In genomic region chr7:141440613-141441012, GRCm38 (mm10) we compare ENCODE assay signal across 10 mouse cellular contexts. TPM values are rescaled to one million over a fixed set of nuclear protein-coding genes. Genes with fewer than 3 reads are reported as not detected.
DNase-seq lines count a peak whose midpoint lies in the region; ATAC-seq and TF ChIP-seq lines count a peak whose summit lies in the region.
"Had no signal": no experiment of that assay in that cellular context is flagged by ENCODE, and none has a peak within 500 bp of the region (broad histone marks: within the 10 kb centered on the region; RNA-seq: fewer than 3 reads in every experiment).

No protein-coding gene starts in this region.

- H3K27ac ChIP-seq in embryonic facial prominence, embryonic 14.5 days (replicated peaks; ENCODE audit: low read depth, low read length), result no peak overlapping the region
- no peak overlapping the region for H3K27ac ChIP-seq in limb, embryonic 14.5 days (replicated peaks; ENCODE audit: low read depth, low read length)
- H3K27ac ChIP-seq: embryonic facial prominence, embryonic 15.5 days; liver, embryonic 15.5 days had no signal

- peaks cover 53% of the 10 kb centered on the region for H3K36me3 ChIP-seq in E14TG2a.4 (ENCODE audit: insufficient read depth, low read length)
- H3K36me3 ChIP-seq in embryonic facial prominence, embryonic 14.5 days (ENCODE audit: control insufficient read depth, insufficient read depth, low read length), result peaks cover 36% of the 10 kb centered on the region
- H3K36me3 ChIP-seq in limb, embryonic 14.5 days (ENCODE audit: control insufficient read depth, insufficient read depth, low read length), result peaks cover 23% of the 10 kb centered on the region

- H3K4me1 ChIP-seq in E14TG2a.4 (replicated peaks; ENCODE audit: low read depth, low read length), result peaks cover 89% of the 10 kb centered on the region
- H3K4me1 ChIP-seq in embryonic facial prominence, embryonic 14.5 days (ENCODE audit: control insufficient read depth, insufficient read depth, low read length), result peaks cover 28% of the 10 kb centered on the region
- peaks cover 31% of the 10 kb centered on the region for H3K4me1 ChIP-seq in limb, embryonic 14.5 days (ENCODE audit: control insufficient read depth, insufficient read depth, low read length)

- ATAC-seq in embryonic facial prominence, embryonic 14.5 days (ENCODE audit: low read depth), result no peak
- ATAC-seq in limb, embryonic 14.5 days (ENCODE audit: low FRiP score, low read depth), result no peak
- no peak for ATAC-seq in megakaryocyte-erythroid progenitor cell, adult 5-6 weeks (replicated peaks; ENCODE audit: low FRiP score, low TSS enrichment, poor library complexity, severe bottlenecking)

- TF ChIP-seq POLR2A in limb, embryonic 14.5 days (IDR thresholded peaks at IDR 0.05; ENCODE audit: borderline replicate concordance, extremely low read depth, insufficient read depth, insufficient read length), result no peak

- no peaks in the 10 kb centered on the region for H3K27me3 ChIP-seq in E14TG2a.4 (ENCODE audit: insufficient read depth, low read length)
- no peaks in the 10 kb centered on the region for H3K27me3 ChIP-seq in embryonic facial prominence, embryonic 14.5 days (replicated peaks; ENCODE audit: control insufficient read depth, insufficient read depth, low read length)
- H3K27me3 ChIP-seq in limb, embryonic 14.5 days (ENCODE audit: control insufficient read depth, insufficient read depth, low read length), result no peaks in the 10 kb centered on the region
- H3K27me3 ChIP-seq: embryonic facial prominence, embryonic 15.5 days; liver, embryonic 15.5 days had no signal

- H3K4me3 ChIP-seq in E14TG2a.4 (replicated peaks; ENCODE audit: low read length), result peak overlapping the region; percentile 87; the same call in 1 of the 2 replicates
- no peak overlapping the region for H3K4me3 ChIP-seq in embryonic facial prominence, embryonic 14.5 days (ENCODE audit: low read depth, low read length)
- H3K4me3 ChIP-seq in limb, embryonic 14.5 days (replicated peaks; ENCODE audit: low read length), result no peak overlapping the region
- H3K4me3 ChIP-seq: embryonic facial prominence, embryonic 15.5 days; liver, embryonic 15.5 days had no signal

- DNase-seq in layer of hippocampus, postnatal 10 days (ENCODE audit: low spot score in 2 of 2), result peak; percentile 68 to 71
- DNase-seq in layer of hippocampus, adult 9-11 months, result no peak
- DNase-seq in adrenal gland, adult 8-10 months, result peak; percentile 47
- DNase-seq in embryonic facial prominence, embryonic 14.5 days (ENCODE audit: low spot score), result peak; percentile 61
- peak; percentile 47 for DNase-seq in limb, embryonic 14.5 days (ENCODE audit: low spot score)
- peak; percentile 56 to 81 for DNase-seq in spleen, postnatal 4 days (ENCODE audit: low spot score in 2 of 2)

- 24% methylated on average over 6 of the region's 6 CpGs for WGBS in embryonic facial prominence, embryonic 14.5 days
- 28% methylated on average over 6 of the region's 6 CpGs for WGBS in limb, embryonic 14.5 days

- no peak overlapping the region for H3K4me2 ChIP-seq in embryonic facial prominence, embryonic 14.5 days (ENCODE audit: low read depth, low read length)
- no peak overlapping the region for H3K4me2 ChIP-seq in limb, embryonic 14.5 days (replicated peaks; ENCODE audit: low read depth, low read length, severe bottlenecking)
- H3K4me2 ChIP-seq: embryonic facial prominence, embryonic 15.5 days had no signal

- peak; percentile 87 for TF ChIP-seq CTCF in E14TG2a.4 (conservative IDR thresholded peaks at IDR 0.05; ENCODE audit: low read length)

- no peaks in the 10 kb centered on the region for H3K9me3 ChIP-seq in E14TG2a.4 (ENCODE audit: low read length)
- H3K9me3 ChIP-seq in embryonic facial prominence, embryonic 14.5 days (ENCODE audit: control insufficient read depth, low read length), result no peaks in the 10 kb centered on the region
- no peaks in the 10 kb centered on the region for H3K9me3 ChIP-seq in limb, embryonic 14.5 days (ENCODE audit: control insufficient read depth, low read length)
- H3K9me3 ChIP-seq: embryonic facial prominence, embryonic 15.5 days; liver, embryonic 15.5 days had no signal

- no peak overlapping the region for H3K9ac ChIP-seq in embryonic facial prominence, embryonic 14.5 days (ENCODE audit: low read depth, low read length)
- H3K9ac ChIP-seq in limb, embryonic 14.5 days (ENCODE audit: low read depth, low read length, severe bottlenecking), result no peak overlapping the region
- H3K9ac ChIP-seq: liver, embryonic 15.5 days had no signal

RNA-seq across cellular contexts. Expression of gene Slc25a22, which starts 2.9 kb away (rescaled TPM):
- 100 to 1,000 TPM; 281 to 341 TPM for total RNA-seq in layer of hippocampus, postnatal 10 days (2021)
- total RNA-seq in adrenal gland, adult 8-10 months (2022), result 100 to 1,000 TPM in 3 of 4 experiments, 10 to 100 TPM in 1; 86.7 to 109 (median 104) TPM
- 29.1 and 30.7 TPM in 2 replicates for polyA plus RNA-seq in embryonic facial prominence, embryonic 14.5 days (2014; fragmentation: Nextera tagmentation; extraction: Ambion mirVana)
- polyA plus RNA-seq in limb, embryonic 14.5 days (2012; rRNA removed), result 75.1 and 104 TPM in 2 replicates
- 22.8 and 32.2 TPM in 2 replicates for polyA plus RNA-seq in limb, embryonic 14.5 days (2014; fragmentation: Nextera tagmentation; extraction: Ambion mirVana)
- 25.9 and 45.2 TPM in 2 replicates for total RNA-seq in megakaryocyte-erythroid progenitor cell, adult 5-6 weeks (2014; fragmentation: Nextera tagmentation)
- 3.4 and 6.7 TPM in 2 replicates for total RNA-seq in megakaryocyte-erythroid progenitor cell, adult 5-6 weeks (2017)

RNA-seq across cellular contexts. Expression of gene Pidd1, which starts 3.2 kb away (rescaled TPM):
- total RNA-seq in layer of hippocampus, postnatal 10 days (2021), result 1 to 10 TPM; 2.1 to 3.8 TPM
- 1 to 10 TPM; 1.0 to 2.3 (median 1.4) TPM for total RNA-seq in adrenal gland, adult 8-10 months (2022)
- polyA plus RNA-seq in embryonic facial prominence, embryonic 14.5 days (2014; fragmentation: Nextera tagmentation; extraction: Ambion mirVana), result 7.1 and 7.4 TPM in 2 replicates
- 25.0 and 43.0 TPM in 2 replicates for polyA plus RNA-seq in limb, embryonic 14.5 days (2012; rRNA removed)
- polyA plus RNA-seq in limb, embryonic 14.5 days (2014; fragmentation: Nextera tagmentation; extraction: Ambion mirVana), result 6.9 and 8.2 TPM in 2 replicates
- 46.5 and 64.8 TPM in 2 replicates for total RNA-seq in megakaryocyte-erythroid progenitor cell, adult 5-6 weeks (2014; fragmentation: Nextera tagmentation)
- 7.5 and 14.3 TPM in 2 replicates for total RNA-seq in megakaryocyte-erythroid progenitor cell, adult 5-6 weeks (2017)

RNA-seq across cellular contexts. Expression of gene Rplp2, which starts 6.6 kb away (rescaled TPM):
- 100 to 1,000 TPM; 648 to 721 TPM for total RNA-seq in layer of hippocampus, postnatal 10 days (2021)
- total RNA-seq in adrenal gland, adult 8-10 months (2022), result 1,000 to 10,000 TPM in 3 of 4 experiments, 100 to 1,000 TPM in 1; 998 to 1,129 (median 1,024) TPM
- 1,283 and 1,386 TPM in 2 replicates for polyA plus RNA-seq in embryonic facial prominence, embryonic 14.5 days (2014; fragmentation: Nextera tagmentation; extraction: Ambion mirVana)
- polyA plus RNA-seq in limb, embryonic 14.5 days (2012; rRNA removed), result 909 and 1,375 TPM in 2 replicates
- 1,364 and 1,396 TPM in 2 replicates for polyA plus RNA-seq in limb, embryonic 14.5 days (2014; fragmentation: Nextera tagmentation; extraction: Ambion mirVana)
- 4,458 and 6,012 TPM in 2 replicates for total RNA-seq in megakaryocyte-erythroid progenitor cell, adult 5-6 weeks (2014; fragmentation: Nextera tagmentation)
- total RNA-seq in megakaryocyte-erythroid progenitor cell, adult 5-6 weeks (2017), result 2,286 and 2,743 TPM in 2 replicates

RNA-seq across cellular contexts. Expression of gene Cend1, which starts 11.3 kb away (rescaled TPM):
- 100 to 1,000 TPM; 259 to 281 TPM for total RNA-seq in layer of hippocampus, postnatal 10 days (2021)
- total RNA-seq in adrenal gland, adult 8-10 months (2022), result 1 to 10 TPM; 1.5 to 2.6 (median 2.1) TPM
- polyA plus RNA-seq in embryonic facial prominence, embryonic 14.5 days (2014; fragmentation: Nextera tagmentation; extraction: Ambion mirVana), result 2.8 and 4.5 TPM in 2 replicates
- 1.8 TPM in 2 replicates for polyA plus RNA-seq in limb, embryonic 14.5 days (2012; rRNA removed)
- polyA plus RNA-seq in limb, embryonic 14.5 days (2014; fragmentation: Nextera tagmentation; extraction: Ambion mirVana), result 0.66 and 0.75 TPM in 2 replicates
- total RNA-seq in megakaryocyte-erythroid progenitor cell, adult 5-6 weeks (2014; fragmentation: Nextera tagmentation), result not detected in 2 replicates
- total RNA-seq in megakaryocyte-erythroid progenitor cell, adult 5-6 weeks (2017), result not detected in 2 replicates
- polyA plus RNA-seq: liver, embryonic 15.5 days had no signal

RNA-seq across cellular contexts. Expression of gene Pnpla2, which starts 14.4 kb away (rescaled TPM):
- total RNA-seq in layer of hippocampus, postnatal 10 days (2021), result 10 to 100 TPM; 18.7 to 23.4 TPM
- total RNA-seq in adrenal gland, adult 8-10 months (2022), result 100 to 1,000 TPM; 256 to 532 (median 452) TPM
- polyA plus RNA-seq in embryonic facial prominence, embryonic 14.5 days (2014; fragmentation: Nextera tagmentation; extraction: Ambion mirVana), result 16.9 and 20.4 TPM in 2 replicates
- 14.8 and 16.4 TPM in 2 replicates for polyA plus RNA-seq in limb, embryonic 14.5 days (2012; rRNA removed)
- polyA plus RNA-seq in limb, embryonic 14.5 days (2014; fragmentation: Nextera tagmentation; extraction: Ambion mirVana), result 14.5 and 14.8 TPM in 2 replicates
- 29.7 and 32.6 TPM in 2 replicates for total RNA-seq in megakaryocyte-erythroid progenitor cell, adult 5-6 weeks (2014; fragmentation: Nextera tagmentation)
- 7.1 and 17.8 TPM in 2 replicates for total RNA-seq in megakaryocyte-erythroid progenitor cell, adult 5-6 weeks (2017)
